Mouse (Mus musculus) kidney, adult 18-20 months (tissue): ENCODE results near the gene Ecsit.

Experiments used
- DNase-seq: peaks from one replicate; pipeline ENCODE4 v3.0.0; 2021

Gene Ecsit

GRCm38 (mm10) chr9:22085022-22085834, at the start of gene Ecsit:
Gene Ecsit (minus strand): TSS chr9:22085438.
- DNase-seq: peak; percentile 93

GRCm38 (mm10) chr9:22134246-22134890, 49.1 kb upstream of the Ecsit start:
- no peak for DNase-seq

GRCm38 (mm10) chr9:22132220-22132619, 47.0 kb upstream of the Ecsit start:
- DNase-seq: no peak

GRCm38 (mm10) chr9:22131226-22131981, 46.2 kb upstream of the Ecsit start:
- peak; percentile 69 for DNase-seq

GRCm38 (mm10) chr9:22125246-22126027, 40.2 kb upstream of the Ecsit start:
- no peak for DNase-seq

GRCm38 (mm10) chr9:22124169-22124568, 38.9 kb upstream of the Ecsit start:
- DNase-seq: no peak

GRCm38 (mm10) chr9:22123069-22123609, 37.9 kb upstream of the Ecsit start:
- no peak for DNase-seq

- no peak for DNase-seq
These were observed 36.8 kb upstream of the Ecsit start for GRCm38 (mm10) chr9:22122005-22122404.

GRCm38 (mm10) chr9:22121545-22121944, 36.3 kb upstream of the Ecsit start:
- DNase-seq: no peak

- no peak for DNase-seq
These were observed 34.3 kb upstream of the Ecsit start for GRCm38 (mm10) chr9:22119543-22119942.

- peak; percentile 56 for DNase-seq
These were observed 32.7 kb upstream of the Ecsit start for GRCm38 (mm10) chr9:22117754-22118456.

GRCm38 (mm10) chr9:22116740-22117426, 31.6 kb upstream of the Ecsit start, which contains the start of gene Elof1:
Gene Elof1 (minus strand): TSS chr9:22117172.
- peak; percentile 95 for DNase-seq

- no peak for DNase-seq
These were observed 30.8 kb upstream of the Ecsit start for GRCm38 (mm10) chr9:22116086-22116485.

GRCm38 (mm10) chr9:22115635-22116034, 30.4 kb upstream of the Ecsit start:
- no peak for DNase-seq

GRCm38 (mm10) chr9:22108194-22108593, 23.0 kb upstream of the Ecsit start:
- DNase-seq: no peak

GRCm38 (mm10) chr9:22099922-22100321, 14.7 kb upstream of the Ecsit start:
- DNase-seq: no peak

- no peak for DNase-seq
These were observed 13.9 kb upstream of the Ecsit start, which contains the start of gene Cnn1 for GRCm38 (mm10) chr9:22098993-22099696. Gene Cnn1 (plus strand): TSS chr9:22099216.

- peak; percentile 81 for DNase-seq
These were observed 10.6 kb upstream of the Ecsit start for GRCm38 (mm10) chr9:22095854-22096307.

GRCm38 (mm10) chr9:22092746-22093145, 7.5 kb upstream of the Ecsit start:
- no peak for DNase-seq

- DNase-seq: no peak
These were observed 4.7 kb upstream of the Ecsit start for GRCm38 (mm10) chr9:22089986-22090385.
